Mouse (Mus musculus): ENCODE results near the gene Ugt3a1. TPM values are rescaled to one million over a fixed set of nuclear protein-coding genes. Genes with fewer than 3 reads are reported as not detected.

The Ugt3a1 gene
- polyA plus RNA-seq (2012; rRNA removed), result not detected in 2 replicates

DNA sequence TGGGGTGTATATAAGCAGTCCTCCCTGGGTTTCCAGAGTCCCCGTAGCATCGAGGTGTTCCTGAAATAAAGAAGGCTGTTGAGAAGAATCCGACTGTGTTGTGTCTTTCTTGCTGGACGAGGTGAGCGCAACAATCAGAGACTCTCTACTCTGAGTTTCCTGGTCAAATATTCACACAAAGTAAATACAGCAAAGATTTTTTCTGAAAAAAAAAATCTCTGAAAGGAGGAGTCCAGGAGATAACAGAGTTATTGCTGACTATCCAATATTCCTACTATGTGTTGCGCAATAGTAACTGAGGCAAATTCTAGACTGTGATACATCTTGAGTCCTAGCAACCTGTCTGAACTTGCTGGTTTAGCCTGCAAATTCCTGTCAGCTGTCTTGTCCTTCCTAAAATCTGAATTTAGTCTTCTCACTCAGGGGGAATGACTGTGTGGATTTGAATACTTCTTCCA, at the start of gene Ugt3a1:
Ugt3a1 (plus strand) TSS at position 51 of the 458 bp plus-strand sequence.

DNA sequence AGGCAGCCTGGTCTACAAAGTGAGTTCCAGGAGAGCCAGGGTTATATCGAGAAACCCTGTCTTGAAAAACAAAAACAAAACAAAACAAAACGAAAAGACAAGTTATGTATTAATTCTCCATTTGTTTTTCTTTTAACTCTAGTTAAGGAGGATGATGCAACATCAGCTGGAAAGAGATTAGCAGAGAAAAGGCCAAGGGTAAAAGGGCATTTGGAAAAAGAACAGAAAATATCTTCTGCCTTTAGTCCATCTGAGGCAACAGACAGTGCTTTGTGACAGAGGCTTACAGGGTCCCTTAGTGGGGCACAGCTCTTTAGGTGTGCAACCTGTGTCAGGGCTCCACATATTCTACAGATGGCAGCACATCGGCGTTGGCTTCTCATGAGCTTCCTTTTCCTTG, 58.7 kb downstream of the Ugt3a1 start, which contains the start of gene Ugt3a2:
Ugt3a2 (plus strand) TSS at position 210 of the 400 bp plus-strand sequence.

Other genes with a start within 250 kb of the Ugt3a1 start
- 69.6 and 89.2 TPM in 2 replicates for gene Nadk2, start 205.6 kb upstream of the Ugt3a1 start, polyA plus RNA-seq (2012; rRNA removed)
- 5.5 and 9.6 TPM in 2 replicates for gene Lmbrd2, start 136.3 kb upstream of the Ugt3a1 start, polyA plus RNA-seq (2012; rRNA removed)
- 44.8 and 46.7 TPM in 2 replicates for gene Skp2, start 121.5 kb upstream of the Ugt3a1 start, polyA plus RNA-seq (2012; rRNA removed)
- not detected in 2 replicates for gene Ugt3a2, start 58.7 kb downstream of the Ugt3a1 start, polyA plus RNA-seq (2012; rRNA removed)
- gene Capsl, start 159.1 kb downstream of the Ugt3a1 start, polyA plus RNA-seq (2012; rRNA removed), result 0.47 and 0.88 TPM in 2 replicates